ENCODE assay signal across 8 mouse cellular contexts in the genomic region with DNA sequence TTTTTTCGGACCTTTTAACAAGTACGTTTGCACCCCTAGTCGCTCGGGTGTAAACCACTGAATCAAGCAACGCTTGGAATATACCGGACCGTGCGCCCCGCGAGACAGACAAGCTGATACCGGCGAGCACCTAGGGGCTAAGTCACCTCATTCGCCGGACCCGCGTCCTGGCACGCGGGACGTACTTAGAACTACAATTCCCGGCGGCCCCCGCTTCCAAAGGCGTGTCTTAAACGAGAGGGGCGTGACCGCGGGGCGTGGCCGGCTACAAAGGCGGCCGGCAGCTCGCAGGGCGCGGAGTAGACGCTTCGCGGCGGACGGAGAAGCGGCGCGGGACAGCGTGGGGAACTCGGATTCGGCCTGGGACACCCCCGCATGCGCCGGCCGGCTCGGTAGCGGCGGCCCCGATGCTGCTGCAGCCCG. TPM values are rescaled to one million over a fixed set of nuclear protein-coding genes. Genes with fewer than 3 reads are reported as not detected.
DNase-seq lines count a peak whose midpoint lies in the region; ATAC-seq lines count a peak whose summit lies in the region.

No protein-coding gene starts in this region.

- H3K27me3 ChIP-seq in hindbrain, embryonic 14.5 days (ENCODE audit: control insufficient read depth, insufficient read depth, low read length), result peaks cover 24% of the 10 kb centered on the region

- peak overlapping the region; percentile 89 for H3K4me3 ChIP-seq in hindbrain, embryonic 14.5 days (replicated peaks; ENCODE audit: low read length)

- H3K9me3 ChIP-seq in hindbrain, embryonic 14.5 days (ENCODE audit: control insufficient read depth, low read length), result no peaks in the 10 kb centered on the region

- DNase-seq in T-cell, adult 2 months (ENCODE audit: low spot score), result peak; percentile 90
- peak; percentile 94 to 97 for DNase-seq in cerebellum, postnatal 25 days
- peak; percentile 85 to 88 for DNase-seq in frontal cortex, postnatal 25 days (ENCODE audit: low spot score in 2 of 2)
- peak; percentile 91 for DNase-seq in hindbrain, embryonic 14.5 days (ENCODE audit: low spot score)
- DNase-seq in layer of hippocampus, postnatal 36 days, result peak; percentile 89
- peak; percentile 94 for DNase-seq in lung, postnatal 25 days (ENCODE audit: low spot score)
- DNase-seq in retina, adult 2 months (ENCODE audit: low read depth, low spot score), result peak; percentile 75
- DNase-seq in thymus, postnatal 25 days, result peak; percentile 97

- H3K4me1 ChIP-seq in hindbrain, embryonic 14.5 days (replicated peaks; ENCODE audit: control insufficient read depth, insufficient read depth, low read length), result peaks cover 37% of the 10 kb centered on the region

- H3K9ac ChIP-seq in hindbrain, embryonic 14.5 days, result peak overlapping the region; percentile 80

- H3K4me2 ChIP-seq in hindbrain, embryonic 14.5 days (replicated peaks), result peak overlapping the region; percentile 83

- H3K27ac ChIP-seq in hindbrain, embryonic 14.5 days, result peak overlapping the region; percentile 69

- H3K36me3 ChIP-seq in hindbrain, embryonic 14.5 days (replicated peaks; ENCODE audit: control insufficient read depth, insufficient read depth), result no peaks in the 10 kb centered on the region

- peak; percentile 85 for ATAC-seq in hindbrain, embryonic 14.5 days (ENCODE audit: low FRiP score)

- WGBS in hindbrain, embryonic 14.5 days, result under 1% methylated on average over 54 of the region's 54 CpGs

RNA-seq across cellular contexts. Expression of gene Rbm38, which starts 1.3 kb away (rescaled TPM):
- 13.3 and 16.4 TPM in 2 replicates for polyA plus RNA-seq in hindbrain, embryonic 14.5 days (2014; fragmentation: Nextera tagmentation; extraction: Ambion mirVana)
- 1 to 10 TPM; 3.8 to 4.6 TPM for total RNA-seq in layer of hippocampus, postnatal 36 days (2021)

RNA-seq across cellular contexts. Expression of gene Rae1, which starts 21.7 kb away (rescaled TPM):
- 111 and 117 TPM in 2 replicates for polyA plus RNA-seq in hindbrain, embryonic 14.5 days (2014; fragmentation: Nextera tagmentation; extraction: Ambion mirVana)
- 10 to 100 TPM; 72.9 to 77.0 TPM for total RNA-seq in layer of hippocampus, postnatal 36 days (2021)

RNA-seq across cellular contexts. Expression of gene Spo11, which starts 44.1 kb away (rescaled TPM):
- polyA plus RNA-seq in hindbrain, embryonic 14.5 days (2014; fragmentation: Nextera tagmentation; extraction: Ambion mirVana), result 0.95 and 1.0 TPM in 2 replicates
- total RNA-seq in layer of hippocampus, postnatal 36 days (2021), result not detected

Comparison
In these comparisons a context has a peak if more than half of its experiments do, and no peak if none do; other contexts are left out.
1. Peak in every context shown above with its lines: DNase-seq, ATAC-seq, H3K4me3 ChIP-seq and H3K27ac ChIP-seq.